Mouse (Mus musculus) heart, postnatal 4 days (tissue): ENCODE results near the gene Ano6. TPM values are rescaled to one million over a fixed set of nuclear protein-coding genes. Genes with fewer than 3 reads are reported as not detected.
A peak's percentile ranks its signal among the peaks of the same experiment; 100 is the strongest.

Experiments used
- DNase-seq: peaks from one replicate; pipeline ENCODE4 v3.0.0; 2021
- total RNA-seq, 2 experiments: library from RNA; stranded (reverse); gene quantifications; 2 replicates each; pipeline ENCODE4 v1.2.3; 2021

Ano6 gene
- total RNA-seq, 2 experiments from 2014 or later: 43.2 to 46.6 TPM

- no peak for DNase-seq
Measured at GRCm38 (mm10) chr15:95797144-95797983, 6.7 kb downstream of the Ano6 start.

GRCm38 (mm10) chr15:95798266-95798665 lies 7.6 kb downstream of the Ano6 start:
- DNase-seq: no peak

GRCm38 (mm10) chr15:95799632-95800031 lies 9.0 kb downstream of the Ano6 start:
- no peak for DNase-seq

GRCm38 (mm10) chr15:95800051-95800450 lies 9.4 kb downstream of the Ano6 start:
- DNase-seq: no peak

GRCm38 (mm10) chr15:95801261-95801979 lies 10.8 kb downstream of the Ano6 start:
- no peak for DNase-seq

- no peak for DNase-seq
Measured at GRCm38 (mm10) chr15:95802140-95802539, 11.5 kb downstream of the Ano6 start.

GRCm38 (mm10) chr15:95802762-95803161 lies 12.1 kb downstream of the Ano6 start:
- no peak for DNase-seq

GRCm38 (mm10) chr15:95803484-95803883 lies 12.8 kb downstream of the Ano6 start:
- no peak for DNase-seq

GRCm38 (mm10) chr15:95804255-95804654 lies 13.6 kb downstream of the Ano6 start:
- peak; percentile 51 for DNase-seq

GRCm38 (mm10) chr15:95805022-95805471 lies 14.4 kb downstream of the Ano6 start:
- peak; percentile 43 for DNase-seq

- no peak for DNase-seq
Measured at GRCm38 (mm10) chr15:95807908-95808307, 17.3 kb downstream of the Ano6 start.

- DNase-seq: no peak
Measured at GRCm38 (mm10) chr15:95810357-95810761, 19.7 kb downstream of the Ano6 start.

GRCm38 (mm10) chr15:95812821-95813571 lies 22.4 kb downstream of the Ano6 start:
- DNase-seq: no peak

GRCm38 (mm10) chr15:95817501-95817900 lies 26.9 kb downstream of the Ano6 start:
- no peak for DNase-seq

GRCm38 (mm10) chr15:95819249-95820035 lies 28.8 kb downstream of the Ano6 start:
- no peak for DNase-seq

- DNase-seq: no peak
Measured at GRCm38 (mm10) chr15:95820142-95820541, 29.5 kb downstream of the Ano6 start.

- no peak for DNase-seq
Measured at GRCm38 (mm10) chr15:95820678-95821077, 30.0 kb downstream of the Ano6 start.

GRCm38 (mm10) chr15:95822099-95822498 lies 31.5 kb downstream of the Ano6 start:
- no peak for DNase-seq

GRCm38 (mm10) chr15:95823383-95824306 lies 33.0 kb downstream of the Ano6 start:
- DNase-seq: no peak

GRCm38 (mm10) chr15:95826516-95826915 lies 35.9 kb downstream of the Ano6 start:
- DNase-seq: no peak

- DNase-seq: no peak
Measured at GRCm38 (mm10) chr15:95827465-95827971, 36.9 kb downstream of the Ano6 start.
